ENCODE assay signal across 24 mouse cellular contexts in the genomic region with DNA sequence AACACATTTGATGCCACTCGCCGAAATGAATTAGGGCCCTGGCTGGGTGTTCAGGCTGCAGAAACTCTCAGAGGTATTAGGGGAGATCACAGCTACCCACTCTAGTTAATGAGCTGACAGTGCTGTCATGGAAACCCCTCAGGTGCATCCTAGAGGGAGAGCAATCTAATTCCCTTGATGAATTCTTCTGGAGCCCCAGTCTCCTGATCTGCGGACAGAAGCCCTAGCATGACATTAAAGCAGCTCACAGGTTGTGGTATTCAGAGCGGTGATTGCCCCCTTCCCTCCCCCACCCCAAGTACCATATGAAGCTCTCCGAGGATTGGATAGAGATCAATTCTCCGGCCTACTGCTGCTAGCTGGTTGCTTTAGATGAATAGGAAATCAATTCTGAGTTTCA.
DNase-seq lines count a peak whose midpoint lies in the region; ATAC-seq lines count a peak whose summit lies in the region.
"Had no signal": no experiment of that assay in that cellular context is flagged by ENCODE, and none has a peak within 500 bp of the region (broad histone marks: within the 10 kb centered on the region; RNA-seq: fewer than 3 reads in every experiment).

No protein-coding gene starts in this region.

- no peak overlapping the region for H3K4me3 ChIP-seq in forebrain, embryonic 12.5 days (replicated peaks)
- no peak overlapping the region for H3K4me3 ChIP-seq in forebrain, embryonic 10.5 days
- H3K4me3 ChIP-seq in hindbrain, embryonic 13.5 days, result no peak overlapping the region
- H3K4me3 ChIP-seq in hindbrain, embryonic 14.5 days (replicated peaks; ENCODE audit: low read length), result no peak overlapping the region
- no peak overlapping the region for H3K4me3 ChIP-seq in midbrain, embryonic 10.5 days
- no peak overlapping the region for H3K4me3 ChIP-seq in midbrain, embryonic 16.5 days (ENCODE audit: low read depth, low read length)
- H3K4me3 ChIP-seq: heart, embryonic 10.5 days; limb, embryonic 12.5 days; stomach, embryonic 15.5 days had no signal

- WGBS in forebrain, embryonic 12.5 days, result 55% methylated on average over 6 of the region's 6 CpGs
- WGBS in forebrain, embryonic 10.5 days, result 74% methylated on average over 6 of the region's 6 CpGs
- 57% methylated on average over 6 of the region's 6 CpGs for WGBS in hindbrain, embryonic 13.5 days
- 46% methylated on average over 6 of the region's 6 CpGs for WGBS in hindbrain, embryonic 14.5 days
- 69% methylated on average over 6 of the region's 6 CpGs for WGBS in midbrain, embryonic 10.5 days
- WGBS in midbrain, embryonic 16.5 days, result 32% methylated on average over 6 of the region's 6 CpGs

- no peak overlapping the region for H3K4me2 ChIP-seq in forebrain, embryonic 12.5 days
- no peak overlapping the region for H3K4me2 ChIP-seq in hindbrain, embryonic 13.5 days
- H3K4me2 ChIP-seq in hindbrain, embryonic 14.5 days (replicated peaks), result no peak overlapping the region
- no peak overlapping the region for H3K4me2 ChIP-seq in midbrain, embryonic 16.5 days (ENCODE audit: low read length)
- H3K4me2 ChIP-seq: limb, embryonic 12.5 days; liver, embryonic 11.5 days; stomach, embryonic 15.5 days had no signal

- no peak for DNase-seq in forebrain, embryonic 10.5 days (ENCODE audit: extremely low spot score, low spot score)
- DNase-seq in hindbrain, embryonic 14.5 days (ENCODE audit: low spot score), result no peak
- DNase-seq in midbrain, embryonic 10.5 days (ENCODE audit: low spot score), result no peak
- DNase-seq in kidney, postnatal 14 days, result no peak
- no peak for DNase-seq in cerebellum, adult 18-20 months
- DNase-seq: adrenal gland, adult 8-10 months; cerebellum, adult 2 months; cerebellum, postnatal 25 days; embryo, embryonic 11 days; gastrocnemius, postnatal 10 days; kidney, postnatal 36 days; layer of hippocampus, postnatal 36 days; liver, postnatal 0 days; lung, postnatal 10 days; thymus, postnatal 4 days had no signal

- peaks cover 28% of the 10 kb centered on the region for H3K4me1 ChIP-seq in forebrain, embryonic 12.5 days
- peaks cover 38% of the 10 kb centered on the region for H3K4me1 ChIP-seq in forebrain, embryonic 10.5 days
- H3K4me1 ChIP-seq in hindbrain, embryonic 13.5 days (replicated peaks), result peaks cover 25% of the 10 kb centered on the region
- no peaks in the 10 kb centered on the region; the same call in 1 of the 2 replicates for H3K4me1 ChIP-seq in hindbrain, embryonic 14.5 days (replicated peaks; ENCODE audit: control insufficient read depth, insufficient read depth, low read length)
- peaks cover 54% of the 10 kb centered on the region for H3K4me1 ChIP-seq in midbrain, embryonic 10.5 days
- peaks cover 12% of the 10 kb centered on the region for H3K4me1 ChIP-seq in midbrain, embryonic 16.5 days (ENCODE audit: control insufficient read depth, insufficient read depth, low read length)

- H3K27ac ChIP-seq in forebrain, embryonic 12.5 days, result peak overlapping the region; percentile 53; the same call in 1 of the 2 replicates
- H3K27ac ChIP-seq in forebrain, embryonic 10.5 days, result no peak overlapping the region
- peak overlapping the region; percentile 70 for H3K27ac ChIP-seq in hindbrain, embryonic 13.5 days
- no peak overlapping the region for H3K27ac ChIP-seq in hindbrain, embryonic 14.5 days
- peak overlapping the region; percentile 61; the same call in 1 of the 2 replicates for H3K27ac ChIP-seq in midbrain, embryonic 10.5 days (replicated peaks)
- H3K27ac ChIP-seq in midbrain, embryonic 16.5 days (ENCODE audit: low read length), result peak overlapping the region; percentile 65
- H3K27ac ChIP-seq: heart, embryonic 10.5 days; limb, embryonic 12.5 days had no signal

- H3K36me3 ChIP-seq in forebrain, embryonic 12.5 days (replicated peaks), result no peaks in the 10 kb centered on the region
- no peaks in the 10 kb centered on the region for H3K36me3 ChIP-seq in forebrain, embryonic 10.5 days (replicated peaks)
- no peaks in the 10 kb centered on the region for H3K36me3 ChIP-seq in hindbrain, embryonic 13.5 days
- H3K36me3 ChIP-seq in hindbrain, embryonic 14.5 days (replicated peaks; ENCODE audit: control insufficient read depth, insufficient read depth), result no peaks in the 10 kb centered on the region
- H3K36me3 ChIP-seq in midbrain, embryonic 10.5 days, result no peaks in the 10 kb centered on the region
- H3K36me3 ChIP-seq in midbrain, embryonic 16.5 days (ENCODE audit: control insufficient read depth, insufficient read depth, low read length), result no peaks in the 10 kb centered on the region
- H3K36me3 ChIP-seq: heart, embryonic 10.5 days; limb, embryonic 12.5 days; stomach, embryonic 15.5 days had no signal

- peak; percentile 58; the same call in 1 of the 2 replicates for ATAC-seq in forebrain, embryonic 12.5 days (ENCODE audit: low FRiP score)
- ATAC-seq in hindbrain, embryonic 13.5 days (ENCODE audit: low FRiP score), result peak; percentile 43
- no peak for ATAC-seq in hindbrain, embryonic 14.5 days (ENCODE audit: low FRiP score)
- ATAC-seq in midbrain, embryonic 16.5 days, result peak; percentile 67; the same call in 1 of the 2 replicates
- ATAC-seq: activated CD4-positive, CD25-positive, alpha-beta regulatory T cell, adult 4 months; intestine, embryonic 16.5 days; liver, postnatal 0 days had no signal

- no peaks in the 10 kb centered on the region for H3K9me3 ChIP-seq in forebrain, embryonic 12.5 days
- no peaks in the 10 kb centered on the region for H3K9me3 ChIP-seq in forebrain, embryonic 10.5 days
- H3K9me3 ChIP-seq in hindbrain, embryonic 13.5 days, result no peaks in the 10 kb centered on the region
- no peaks in the 10 kb centered on the region for H3K9me3 ChIP-seq in hindbrain, embryonic 14.5 days (ENCODE audit: control insufficient read depth, low read length)
- H3K9me3 ChIP-seq in midbrain, embryonic 10.5 days (replicated peaks), result no peaks in the 10 kb centered on the region
- no peaks in the 10 kb centered on the region for H3K9me3 ChIP-seq in midbrain, embryonic 16.5 days (replicated peaks; ENCODE audit: control insufficient read depth, low read length, poor library complexity, severe bottlenecking)
- H3K9me3 ChIP-seq: heart, embryonic 10.5 days; limb, embryonic 12.5 days; stomach, embryonic 15.5 days had no signal

- H3K9ac ChIP-seq in forebrain, embryonic 12.5 days, result no peak overlapping the region
- H3K9ac ChIP-seq in hindbrain, embryonic 13.5 days, result no peak overlapping the region
- H3K9ac ChIP-seq in hindbrain, embryonic 14.5 days, result no peak overlapping the region
- no peak overlapping the region for H3K9ac ChIP-seq in midbrain, embryonic 16.5 days (ENCODE audit: low read depth, low read length)
- H3K9ac ChIP-seq: liver, postnatal 0 days; stomach, embryonic 15.5 days had no signal

- peaks cover 16% of the 10 kb centered on the region for H3K27me3 ChIP-seq in forebrain, embryonic 12.5 days
- H3K27me3 ChIP-seq in forebrain, embryonic 10.5 days (ENCODE audit: poor library complexity, severe bottlenecking), result peaks cover 48% of the 10 kb centered on the region
- no peaks in the 10 kb centered on the region; the same call in 1 of the 2 replicates for H3K27me3 ChIP-seq in hindbrain, embryonic 13.5 days
- no peaks in the 10 kb centered on the region for H3K27me3 ChIP-seq in hindbrain, embryonic 14.5 days (ENCODE audit: control insufficient read depth, insufficient read depth, low read length)
- peaks cover 47% of the 10 kb centered on the region for H3K27me3 ChIP-seq in midbrain, embryonic 10.5 days (ENCODE audit: low read depth, poor library complexity, severe bottlenecking)
- H3K27me3 ChIP-seq in midbrain, embryonic 16.5 days (ENCODE audit: control insufficient read depth, insufficient read depth, low read depth, low read length), result no peaks in the 10 kb centered on the region
- H3K27me3 ChIP-seq: limb, embryonic 12.5 days; stomach, embryonic 15.5 days had no signal

Comparison
In these comparisons a context has a peak if more than half of its experiments do, and no peak if none do; other contexts are left out.
1. H3K27ac ChIP-seq: peak in forebrain, embryonic 12.5 days (single experiment), hindbrain, embryonic 13.5 days (single experiment), midbrain, embryonic 10.5 days (single experiment) and midbrain, embryonic 16.5 days (single experiment); none in forebrain, embryonic 10.5 days (single experiment) and hindbrain, embryonic 14.5 days (single experiment).